Mouse (Mus musculus): Measurements from ENCODE around the gene Fgfrl1. TPM values are rescaled to one million over a fixed set of nuclear protein-coding genes. Genes with fewer than 3 reads are reported as not detected.
A peak's percentile ranks its signal among the peaks of the same experiment; 100 is the strongest.

Fgfrl1 gene
- total and polyA plus RNA-seq, 3 experiments = 2.1 to 7.1 (median 4.9) TPM

- Histone ChIP-seq H3K9me3 (replicated peaks) (no peaks in the 10 kb centered on the region), H3K4me3 (ENCODE audit: low read depth, low read length) (no peak overlapping the region), H3K36me3 (replicated peaks) (peaks cover 73% of the 10 kb centered on the region), H3K27me3 (ENCODE audit: insufficient read depth, low read length) (no peaks in the 10 kb centered on the region), H3K4me1 (ENCODE audit: insufficient read depth, low read depth, low read length) (peaks cover 15% of the 10 kb centered on the region; the same call in 1 of the 2 replicates)
- TF ChIP-seq CTCF (IDR thresholded peaks at IDR 0.05; ENCODE audit: low read depth, low read length) (no peak), GATA1 (IDR thresholded peaks at IDR 0.05; ENCODE audit: borderline replicate concordance, low read length) (no peak), GATA2 (IDR thresholded peaks at IDR 0.05; ENCODE audit: borderline replicate concordance, low read depth, low read length) (no peak), TAL1 (conservative IDR thresholded peaks at IDR 0.05; ENCODE audit: low read depth, low read length) (no peak), POLR2AphosphoS5 (IDR thresholded peaks at IDR 0.05; ENCODE audit: insufficient replicate concordance, low read depth, low read length) (no peak)
- no peak for ATAC-seq (ENCODE audit: extremely low read depth, insufficient number of reproducible peaks, low FRiP score, poor library complexity, severe bottlenecking)
- DNase-seq (ENCODE audit: low spot score) = no peak
These were observed 11.8 kb downstream of the Fgfrl1 start for GRCm38 (mm10) chr5:108703754-108704626.

- no peaks in the 10 kb centered on the region for H3K9me3 ChIP-seq (replicated peaks)
- peaks cover 11% of the 10 kb centered on the region for H3K27me3 ChIP-seq (ENCODE audit: insufficient read depth, low read length)
- no peak for DNase-seq (ENCODE audit: low spot score)
- ATAC-seq (ENCODE audit: extremely low read depth, insufficient number of reproducible peaks, low FRiP score, poor library complexity, severe bottlenecking) = peak; percentile 32; the same call in 1 of the 2 replicates
- H3K36me3 ChIP-seq (replicated peaks) = peaks cover 53% of the 10 kb centered on the region
- TF ChIP-seq CTCF (IDR thresholded peaks at IDR 0.05; ENCODE audit: low read depth, low read length) = no peak
- no peak for TF ChIP-seq POLR2AphosphoS5 (IDR thresholded peaks at IDR 0.05; ENCODE audit: insufficient replicate concordance, low read depth, low read length)
- no peak overlapping the region for H3K4me3 ChIP-seq (ENCODE audit: low read depth, low read length)
- H3K4me1 ChIP-seq (ENCODE audit: insufficient read depth, low read depth, low read length) = peaks cover 10% of the 10 kb centered on the region; the same call in 1 of the 2 replicates
These were observed 15.6 kb downstream of the Fgfrl1 start for GRCm38 (mm10) chr5:108707758-108708157.

GRCm38 (mm10) chr5:108708419-108708818 is 16.2 kb downstream of the Fgfrl1 start:
- DNase-seq (ENCODE audit: low spot score) (no peak), ATAC-seq (ENCODE audit: extremely low read depth, insufficient number of reproducible peaks, low FRiP score, poor library complexity, severe bottlenecking) (no peak)
- H3K4me1 ChIP-seq (ENCODE audit: insufficient read depth, low read depth, low read length) = peaks cover 8% of the 10 kb centered on the region; the same call in 1 of the 2 replicates
- no peaks in the 10 kb centered on the region for H3K9me3 ChIP-seq (replicated peaks)
- TF ChIP-seq GATA2 (IDR thresholded peaks at IDR 0.05; ENCODE audit: borderline replicate concordance, low read depth, low read length) = no peak
- no peak for TF ChIP-seq POLR2AphosphoS5 (IDR thresholded peaks at IDR 0.05; ENCODE audit: insufficient replicate concordance, low read depth, low read length)
- no peak for TF ChIP-seq TAL1 (conservative IDR thresholded peaks at IDR 0.05; ENCODE audit: low read depth, low read length)
- peaks cover 11% of the 10 kb centered on the region for H3K27me3 ChIP-seq (ENCODE audit: insufficient read depth, low read length)
- H3K36me3 ChIP-seq (replicated peaks) = peaks cover 48% of the 10 kb centered on the region
- no peak overlapping the region for H3K4me3 ChIP-seq (ENCODE audit: low read depth, low read length)

GRCm38 (mm10) chr5:108708981-108709731 is 17.0 kb downstream of the Fgfrl1 start:
- peaks cover 40% of the 10 kb centered on the region for H3K36me3 ChIP-seq (replicated peaks)
- no peak overlapping the region for H3K4me3 ChIP-seq (ENCODE audit: low read depth, low read length)
- TF ChIP-seq GATA2 (IDR thresholded peaks at IDR 0.05; ENCODE audit: borderline replicate concordance, low read depth, low read length) (no peak), TAL1 (conservative IDR thresholded peaks at IDR 0.05; ENCODE audit: low read depth, low read length) (no peak), POLR2AphosphoS5 (IDR thresholded peaks at IDR 0.05; ENCODE audit: insufficient replicate concordance, low read depth, low read length) (no peak), GATA1 (IDR thresholded peaks at IDR 0.05; ENCODE audit: borderline replicate concordance, low read length) (no peak), CTCF (IDR thresholded peaks at IDR 0.05; ENCODE audit: low read depth, low read length) (no peak)
- no peak for DNase-seq (ENCODE audit: low spot score)
- no peak for ATAC-seq (ENCODE audit: extremely low read depth, insufficient number of reproducible peaks, low FRiP score, poor library complexity, severe bottlenecking)
- peaks cover 17% of the 10 kb centered on the region for H3K27me3 ChIP-seq (ENCODE audit: insufficient read depth, low read length)
- H3K4me1 ChIP-seq (ENCODE audit: insufficient read depth, low read depth, low read length) = peaks cover 5% of the 10 kb centered on the region; the same call in 1 of the 2 replicates
- H3K9me3 ChIP-seq (replicated peaks) = no peaks in the 10 kb centered on the region

GRCm38 (mm10) chr5:108711968-108712367 is 19.8 kb downstream of the Fgfrl1 start:
- DNase-seq (ENCODE audit: low spot score) (no peak), ATAC-seq (ENCODE audit: extremely low read depth, insufficient number of reproducible peaks, low FRiP score, poor library complexity, severe bottlenecking) (no peak)
- peaks cover 5% of the 10 kb centered on the region; the same call in 1 of the 2 replicates for H3K4me1 ChIP-seq (ENCODE audit: insufficient read depth, low read depth, low read length)
- peaks cover 13% of the 10 kb centered on the region for H3K36me3 ChIP-seq (replicated peaks)
- H3K9me3 ChIP-seq (replicated peaks) = no peaks in the 10 kb centered on the region
- H3K4me3 ChIP-seq (ENCODE audit: low read depth, low read length) = no peak overlapping the region
- TF ChIP-seq CTCF (IDR thresholded peaks at IDR 0.05; ENCODE audit: low read depth, low read length) (no peak), TAL1 (conservative IDR thresholded peaks at IDR 0.05; ENCODE audit: low read depth, low read length) (no peak), GATA1 (IDR thresholded peaks at IDR 0.05; ENCODE audit: borderline replicate concordance, low read length) (no peak), POLR2AphosphoS5 (IDR thresholded peaks at IDR 0.05; ENCODE audit: insufficient replicate concordance, low read depth, low read length) (no peak), GATA2 (IDR thresholded peaks at IDR 0.05; ENCODE audit: borderline replicate concordance, low read depth, low read length) (no peak)
- H3K27me3 ChIP-seq (ENCODE audit: insufficient read depth, low read length) = peaks cover 33% of the 10 kb centered on the region

- Histone ChIP-seq H3K36me3 (replicated peaks) (peaks cover 4% of the 10 kb centered on the region), H3K4me3 (ENCODE audit: low read depth, low read length) (no peak overlapping the region), H3K27me3 (ENCODE audit: insufficient read depth, low read length) (peaks cover 38% of the 10 kb centered on the region), H3K4me1 (ENCODE audit: insufficient read depth, low read depth, low read length) (peaks cover 1% of the 10 kb centered on the region; the same call in 1 of the 2 replicates), H3K9me3 (replicated peaks) (no peaks in the 10 kb centered on the region)
- TF ChIP-seq POLR2AphosphoS5 (IDR thresholded peaks at IDR 0.05; ENCODE audit: insufficient replicate concordance, low read depth, low read length) (no peak), TAL1 (conservative IDR thresholded peaks at IDR 0.05; ENCODE audit: low read depth, low read length) (no peak), GATA2 (IDR thresholded peaks at IDR 0.05; ENCODE audit: borderline replicate concordance, low read depth, low read length) (no peak), CTCF (IDR thresholded peaks at IDR 0.05; ENCODE audit: low read depth, low read length) (no peak), GATA1 (IDR thresholded peaks at IDR 0.05; ENCODE audit: borderline replicate concordance, low read length) (no peak)
- no peak for ATAC-seq (ENCODE audit: extremely low read depth, insufficient number of reproducible peaks, low FRiP score, poor library complexity, severe bottlenecking)
- no peak for DNase-seq (ENCODE audit: low spot score)
These were observed 20.9 kb downstream of the Fgfrl1 start for GRCm38 (mm10) chr5:108713096-108713495.
